Mouse (Mus musculus): ENCODE data around the gene Ier2.
A peak's percentile ranks its signal among the peaks of the same experiment; 100 is the strongest.

- TF ChIP-seq CTCF (IDR thresholded peaks at IDR 0.05; ENCODE audit: extremely low read depth, insufficient read depth, insufficient read length, insufficient replicate concordance) (peak; percentile 15; the same call in 1 of the 2 replicates), POLR2A (IDR thresholded peaks at IDR 0.05; ENCODE audit: low read depth, low read length) (no peak)
Measured at GRCm38 (mm10) chr8:84697166-84698130, 34.8 kb upstream of the Ier2 start.

Measured in spleen, adult 2 months (tissue).